Mouse (Mus musculus) liver, embryonic 11.5 days (tissue): Measurements from ENCODE around the gene Fbxo30. TPM values are rescaled to one million over a fixed set of nuclear protein-coding genes. Genes with fewer than 3 reads are reported as not detected.
A peak's percentile ranks its signal among the peaks of the same experiment; 100 is the strongest.
"Not testable (repeated sequence)": the region's sequence is repeated elsewhere in the genome, so short reads cannot be mapped to it uniquely, and the experiment has no call there.

Source experiments
- ATAC-seq: fragments of 200-750 bp; cut with Nextera tagmentation; replicated peaks from 2 replicates; pipeline ENCODE4 v1.8.0; 2017; ENCODE audit warnings: moderate number of reproducible peaks, mild to moderate bottlenecking, moderate TSS enrichment, moderate library complexity; ENCODE audit not compliant: low FRiP score
- DNase-seq: peaks from one replicate; pipeline ENCODE4 v3.0.0-alpha.2; 2017; ENCODE audit warnings: low spot score
- H3K27ac ChIP-seq: fragments of 300-500 bp; sonication (generic); 2 replicates; pipeline ENCODE4 v1.5.1; 2014; ENCODE audit warnings: mild to moderate bottlenecking, low read depth, low read length, control low read depth
- H3K27me3 ChIP-seq: fragments of 300-500 bp; sonication (generic); replicated peaks from 2 replicates; pipeline ENCODE4 v1.6.1; 2014; ENCODE audit warnings: low read length, mixed read lengths; ENCODE audit not compliant: control insufficient read depth, insufficient read depth
- H3K36me3 ChIP-seq: fragments of 300-500 bp; sonication (generic); 2 replicates; pipeline ENCODE4 v1.6.1; 2014; ENCODE audit warnings: mild to moderate bottlenecking, low read length, moderate library complexity, mixed read lengths; ENCODE audit not compliant: control insufficient read depth, insufficient read depth
- H3K4me1 ChIP-seq: fragments of 300-500 bp; sonication (generic); replicated peaks from 2 replicates; pipeline ENCODE4 v1.6.1; 2014; ENCODE audit warnings: low read length, mixed read lengths; ENCODE audit not compliant: control insufficient read depth, insufficient read depth
- H3K4me2 ChIP-seq: fragments of 300-500 bp; sonication (generic); 2 replicates; pipeline ENCODE4 v1.6.1; 2014; ENCODE audit warnings: mild to moderate bottlenecking, control low read depth, moderate library complexity
- H3K4me3 ChIP-seq: fragments of 300-500 bp; sonication (generic); 2 replicates; pipeline ENCODE4 v1.5.1; 2014; ENCODE audit warnings: low read depth, low read length, control low read depth
- H3K9ac ChIP-seq: fragments of 300-500 bp; sonication (generic); 2 replicates; pipeline ENCODE4 v1.6.1; 2014; ENCODE audit warnings: low read depth, low read length, control low read depth
- H3K9me3 ChIP-seq: fragments of 300-500 bp; sonication (generic); 2 replicates; pipeline ENCODE4 v1.6.1; 2016; ENCODE audit warnings: low read length, inconsistent platforms, mixed read lengths; ENCODE audit not compliant: control insufficient read depth
- WGBS: fragments of 180-500 bp; shearing (Covaris S2); extraction: QIAGEN DNeasy Blood & Tissue Kit; methylation state at CpG from one replicate; pipeline ENCODE4 v1.1.7; 2014; 5-methylcytosine and 5-hydroxymethylcytosine counted together
- polyA plus RNA-seq: library from polyadenylated mRNA; unstranded; fragments of >200 nt; fragmentation: Nextera tagmentation; extraction: Ambion mirVana; gene quantifications from 2 replicates; pipeline ENCODE4 v1.2.1, GENCODE M21; 2014

Gene Fbxo30
- polyA plus RNA-seq, 1 experiment from 2014 or later, result 28.7 TPM

DNA sequence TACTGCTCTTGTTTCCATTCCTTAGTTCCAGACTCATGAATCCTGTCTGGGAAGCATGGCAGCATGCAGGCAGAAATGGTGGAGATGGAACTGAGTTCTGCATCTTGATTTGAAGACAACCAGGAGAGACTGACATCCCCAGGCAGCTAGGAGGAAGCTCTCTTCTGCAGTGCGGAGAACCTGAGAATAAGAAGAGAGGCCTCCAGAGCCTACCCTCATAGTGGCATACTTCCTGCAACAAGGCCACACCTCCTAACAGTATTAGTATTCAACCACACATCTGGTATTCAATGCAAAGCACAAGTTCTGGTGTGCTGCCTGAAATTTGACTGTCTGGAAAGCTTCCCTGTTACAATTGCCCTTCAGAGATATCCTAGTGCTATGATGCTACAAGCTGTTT lies 28.7 kb downstream of the Fbxo30 start:
- H3K9ac ChIP-seq, result no peak overlapping the region
- H3K4me3 ChIP-seq, result no peak overlapping the region
- no peak overlapping the region for H3K27ac ChIP-seq
- 84% methylated on average over 1 of the region's 1 CpGs for WGBS
- no peaks in the 10 kb centered on the region; the same call in 1 of the 2 replicates for H3K4me1 ChIP-seq
- no peaks in the 10 kb centered on the region for H3K36me3 ChIP-seq
- H3K27me3 ChIP-seq, result no peaks in the 10 kb centered on the region
- no peak for DNase-seq
- H3K9me3 ChIP-seq, result no peaks in the 10 kb centered on the region
- no peak overlapping the region for H3K4me2 ChIP-seq
- ATAC-seq, result no peak

DNA sequence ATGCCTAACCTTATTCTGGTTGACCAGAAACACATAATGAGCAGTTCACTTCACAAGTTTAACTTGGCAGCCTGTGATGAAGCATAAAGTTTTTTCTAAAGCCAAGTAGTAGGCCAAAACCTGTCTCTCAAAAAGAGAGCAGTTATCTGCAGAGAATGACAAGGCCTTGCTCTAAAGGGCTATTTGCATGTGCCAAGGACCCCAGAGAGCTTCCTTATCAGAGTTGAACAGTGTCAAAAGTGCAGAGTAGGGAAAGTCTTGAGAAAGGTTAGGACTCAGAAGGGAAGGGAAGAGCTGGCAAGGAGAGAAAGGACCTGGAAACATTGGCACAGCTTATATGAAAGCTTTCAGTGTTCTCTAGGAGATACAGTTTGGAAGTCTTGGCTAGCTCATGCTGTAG lies 29.4 kb downstream of the Fbxo30 start:
- Histone ChIP-seq H3K4me3 (no peak overlapping the region), H3K27me3 (no peaks in the 10 kb centered on the region), H3K27ac (no peak overlapping the region), H3K36me3 (no peaks in the 10 kb centered on the region), H3K4me1 (no peaks in the 10 kb centered on the region; the same call in 1 of the 2 replicates), H3K9ac (no peak overlapping the region), H3K4me2 (no peak overlapping the region), H3K9me3 (no peaks in the 10 kb centered on the region)
- DNase-seq (no peak), ATAC-seq (peak; percentile 76)

DNA sequence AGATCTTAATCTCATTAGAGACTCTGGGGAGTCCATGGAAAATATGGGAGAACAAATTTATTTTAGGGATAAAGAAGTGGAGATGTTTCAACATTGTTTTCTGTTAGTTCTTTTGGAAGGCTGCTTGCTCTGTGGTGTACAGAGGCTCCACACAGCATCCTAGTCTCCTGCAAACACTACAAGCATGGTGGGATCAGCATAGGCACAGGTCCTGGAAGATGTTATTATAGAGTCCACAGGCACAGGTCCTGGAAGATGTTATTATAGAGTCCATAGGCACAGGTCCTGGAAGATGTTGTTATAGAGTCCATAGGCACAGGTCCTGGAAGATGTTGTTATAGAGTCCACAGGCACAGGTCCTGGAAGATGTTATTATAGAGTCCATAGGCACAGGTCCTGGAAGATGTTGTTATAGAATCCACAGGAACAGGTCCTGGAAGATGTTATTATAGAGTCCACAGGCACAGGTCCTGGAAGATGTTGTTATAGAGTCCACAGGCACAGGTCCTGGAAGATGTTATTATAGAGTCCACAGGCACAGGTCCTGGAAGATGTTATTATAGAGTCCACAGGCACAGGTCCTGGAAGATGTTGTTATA lies 36.8 kb downstream of the Fbxo30 start:
- not testable (repeated sequence) for H3K4me1 ChIP-seq, H3K4me2 ChIP-seq, H3K4me3 ChIP-seq, H3K9me3 ChIP-seq, H3K9ac ChIP-seq, H3K27ac ChIP-seq, H3K36me3 ChIP-seq, H3K27me3 ChIP-seq, ATAC-seq, DNase-seq

DNA sequence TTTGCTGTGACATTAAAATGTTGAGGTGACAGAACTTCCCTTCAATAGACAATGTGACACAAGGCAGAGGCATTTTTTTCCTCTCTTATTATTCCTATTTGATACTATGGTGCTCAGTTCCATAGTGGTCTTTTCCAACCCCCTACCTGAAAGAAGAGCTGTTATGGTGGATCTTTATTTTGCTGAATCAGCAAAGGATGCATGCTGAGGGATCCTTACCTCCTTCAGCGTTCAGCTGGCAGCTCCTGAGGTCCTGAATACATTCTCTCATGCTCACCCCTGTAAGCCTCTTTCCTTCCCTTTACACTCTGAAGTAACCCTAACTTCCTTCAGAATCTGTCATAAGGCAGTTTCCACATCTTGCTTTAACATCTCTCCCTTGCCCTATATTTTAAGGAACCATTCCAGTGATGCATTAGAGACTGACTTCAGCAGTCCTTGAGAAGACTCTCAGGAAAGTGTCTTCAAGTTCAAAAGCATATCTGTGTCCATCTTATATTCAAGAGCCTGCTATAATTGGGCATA lies 38.4 kb downstream of the Fbxo30 start:
- ATAC-seq (no peak), DNase-seq (no peak)
- Histone ChIP-seq H3K36me3 (no peaks in the 10 kb centered on the region), H3K4me3 (no peak overlapping the region), H3K4me2 (no peak overlapping the region), H3K27ac (no peak overlapping the region), H3K9me3 (no peaks in the 10 kb centered on the region), H3K4me1 (peaks cover 9% of the 10 kb centered on the region), H3K9ac (no peak overlapping the region), H3K27me3 (no peaks in the 10 kb centered on the region)
- 56% methylated on average over 1 of the region's 1 CpGs for WGBS

DNA sequence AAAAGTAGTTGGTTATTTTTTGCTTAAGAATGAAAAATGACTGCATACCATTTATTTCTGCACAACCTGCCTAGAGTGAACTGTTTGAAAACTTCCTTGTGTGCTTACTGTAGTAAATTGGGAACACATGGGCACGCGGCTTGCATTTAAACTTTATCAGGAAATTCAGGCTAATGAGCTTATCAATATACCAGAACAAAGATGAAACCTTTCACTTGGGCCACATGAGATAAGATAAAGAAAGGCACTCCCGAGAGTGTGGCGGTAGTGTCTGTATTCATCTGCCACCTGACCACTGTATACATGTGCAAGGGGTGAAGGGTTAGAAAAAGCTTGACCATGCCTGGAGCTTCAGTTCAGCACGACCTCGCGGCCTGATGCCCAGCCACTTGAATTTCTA lies 41.2 kb downstream of the Fbxo30 start:
- no peaks in the 10 kb centered on the region for H3K9me3 ChIP-seq
- no peak overlapping the region for H3K9ac ChIP-seq
- no peaks in the 10 kb centered on the region for H3K27me3 ChIP-seq
- no peaks in the 10 kb centered on the region for H3K36me3 ChIP-seq
- H3K4me2 ChIP-seq, result no peak overlapping the region
- H3K27ac ChIP-seq, result no peak overlapping the region
- H3K4me3 ChIP-seq, result no peak overlapping the region
- peaks cover 9% of the 10 kb centered on the region for H3K4me1 ChIP-seq
- 48% methylated on average over 7 of the region's 7 CpGs for WGBS
- ATAC-seq, result peak; percentile 24
- no peak for DNase-seq

DNA sequence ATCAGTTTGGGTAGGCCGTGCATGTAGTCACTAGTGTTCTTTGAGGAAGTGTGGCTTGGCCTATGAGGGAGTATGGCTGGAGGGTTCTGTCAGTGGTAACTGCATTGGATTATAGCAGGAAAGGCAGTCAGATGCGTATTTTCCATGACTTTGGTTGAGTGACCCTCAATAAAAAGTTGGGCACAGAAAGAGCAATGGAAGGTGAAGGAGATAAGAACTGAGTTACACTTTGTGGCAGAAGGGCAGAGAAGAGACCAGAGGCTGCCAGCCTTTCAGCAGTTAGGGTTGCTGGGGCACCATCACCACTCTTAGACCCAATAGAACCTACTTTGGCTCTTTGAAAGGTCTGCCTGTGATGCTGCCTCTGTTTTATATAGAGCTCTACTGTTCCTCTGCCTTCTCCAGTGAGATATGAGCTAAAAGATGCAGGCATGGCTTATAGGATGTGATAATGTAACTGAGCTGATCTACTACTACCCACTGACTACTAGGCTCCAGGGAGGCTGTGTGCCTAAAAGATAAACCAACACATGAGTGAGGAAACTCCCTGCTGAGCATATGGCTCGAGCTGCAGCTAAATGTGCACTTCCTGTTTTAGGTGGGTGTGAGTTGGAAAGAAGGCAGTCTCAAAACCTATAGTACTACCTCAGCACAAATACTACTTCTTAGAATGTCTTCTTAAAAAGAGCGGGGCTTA lies 42.2 kb downstream of the Fbxo30 start:
- 58% methylated on average over 4 of the region's 4 CpGs for WGBS
- ATAC-seq, result peak; percentile 99
- peaks cover 9% of the 10 kb centered on the region for H3K4me1 ChIP-seq
- peak overlapping the region; percentile 2; the same call in 1 of the 2 replicates for H3K4me2 ChIP-seq
- H3K27ac ChIP-seq, result peak overlapping the region; percentile 83
- H3K36me3 ChIP-seq, result no peaks in the 10 kb centered on the region
- DNase-seq, result peak; percentile 38
- H3K9ac ChIP-seq, result no peak overlapping the region
- H3K4me3 ChIP-seq, result no peak overlapping the region
- no peaks in the 10 kb centered on the region for H3K9me3 ChIP-seq
- H3K27me3 ChIP-seq, result no peaks in the 10 kb centered on the region

DNA sequence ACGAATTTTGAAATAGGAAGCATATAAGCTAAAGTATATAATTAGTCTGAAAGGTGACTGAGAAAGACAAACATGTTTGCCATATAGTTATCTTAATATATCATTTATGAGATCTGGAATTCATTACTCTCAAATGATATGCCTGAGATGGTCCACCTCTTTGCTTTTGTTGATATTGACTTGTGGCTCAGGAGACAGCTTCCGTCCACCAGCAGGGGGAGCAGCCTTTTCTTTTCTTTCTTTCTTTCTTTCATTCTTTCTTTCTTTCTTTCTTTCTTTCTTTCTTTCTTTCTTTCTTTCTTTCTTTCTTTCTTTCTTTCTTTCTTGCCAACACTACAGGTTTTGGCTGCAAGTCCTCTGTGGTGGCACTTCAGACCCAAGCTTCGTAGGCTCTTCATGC lies 45.4 kb downstream of the Fbxo30 start:
- peaks cover 9% of the 10 kb centered on the region for H3K4me1 ChIP-seq
- H3K9ac ChIP-seq, result no peak overlapping the region
- H3K27ac ChIP-seq, result no peak overlapping the region
- no peak overlapping the region for H3K4me2 ChIP-seq
- no peaks in the 10 kb centered on the region for H3K36me3 ChIP-seq
- H3K9me3 ChIP-seq, result no peaks in the 10 kb centered on the region
- WGBS, result 85% methylated on average over 3 of the region's 3 CpGs
- H3K27me3 ChIP-seq, result no peaks in the 10 kb centered on the region
- DNase-seq (no peak), ATAC-seq (no peak)
- no peak overlapping the region for H3K4me3 ChIP-seq

DNA sequence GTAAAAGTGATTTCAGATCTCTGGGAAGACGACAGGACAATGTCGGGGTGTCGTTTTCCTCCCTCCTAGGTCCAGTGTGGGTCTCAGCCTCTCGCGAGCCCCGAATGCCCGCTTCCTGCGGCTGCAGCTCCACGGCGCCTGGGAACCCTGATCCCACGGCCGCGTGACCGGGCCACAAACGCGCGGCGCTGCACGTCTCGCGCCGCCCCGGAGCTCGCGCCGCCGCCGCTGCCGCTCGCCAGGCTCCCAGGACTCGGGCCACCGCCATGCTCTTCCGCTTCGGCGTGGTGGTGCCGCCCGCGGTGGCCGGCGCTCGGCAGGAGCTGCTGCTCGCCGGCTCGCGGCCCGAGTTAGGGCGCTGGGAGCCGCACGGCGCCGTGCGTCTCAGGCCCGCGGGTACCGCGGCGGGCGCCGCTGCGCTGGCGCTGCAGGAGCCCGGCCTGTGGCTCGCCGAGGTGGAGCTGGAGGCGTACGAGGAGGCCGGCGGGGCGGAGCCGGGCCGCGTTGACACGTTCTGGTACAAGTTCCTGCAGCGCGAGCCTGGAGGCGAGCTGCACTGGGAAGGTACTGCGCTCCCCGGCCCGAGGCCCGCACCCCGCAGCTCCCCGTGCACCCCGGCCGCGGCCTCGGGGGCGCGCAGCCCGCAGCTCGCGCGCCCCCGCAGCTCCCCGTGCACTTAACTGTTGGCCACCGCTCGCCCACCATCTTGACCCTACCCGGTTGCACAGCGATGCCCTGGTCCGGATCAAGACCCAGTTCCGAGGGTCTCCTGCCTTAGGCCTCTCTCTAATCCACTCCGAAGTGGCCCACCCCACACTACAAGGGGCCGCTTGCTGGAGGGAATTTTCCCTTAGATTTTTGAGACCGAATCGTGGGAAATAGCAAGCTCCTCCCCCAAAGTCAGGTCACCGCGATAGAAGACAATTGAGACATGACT lies 62.3 kb downstream of the Fbxo30 start, which contains the start of gene Epm2a:
Epm2a (plus strand) TSS at position 200 of the 937 bp plus-strand sequence.
- Histone ChIP-seq H3K4me1 (no peaks in the 10 kb centered on the region; the same call in none of the 2 replicates), H3K36me3 (no peaks in the 10 kb centered on the region), H3K9me3 (no peaks in the 10 kb centered on the region), H3K4me2 (peak within 1 kb of the TSS; percentile 79), H3K9ac (peak within 1 kb of the TSS; percentile 89), H3K4me3 (peak within 1 kb of the TSS; percentile 77), H3K27me3 (no peaks in the 10 kb centered on the region), H3K27ac (peak within 1 kb of the TSS; percentile 82)
- DNase-seq (peak; percentile 84), ATAC-seq (peak; percentile 97)
- WGBS, result under 1% methylated on average over 106 of the region's 106 CpGs
